Mouse (Mus musculus) hematopoietic stem cell, adult 5-6 weeks (primary cell): Measurements from ENCODE around the gene Adra1b. TPM values are rescaled to one million over a fixed set of nuclear protein-coding genes. Genes with fewer than 3 reads are reported as not detected.
A peak's percentile ranks its signal among the peaks of the same experiment; 100 is the strongest.

Source experiments
- ATAC-seq, 2 experiments: fragments of 125-278 bp in 1 of 2; replicated peaks in 1 of 2; 2 replicates each; pipeline ENCODE4 v1.8.0; 2016 to 2017; ENCODE audit warnings: inconsistent platforms in 2 of 2, mild to moderate bottlenecking in 2 of 2, moderate number of reproducible peaks in 2 of 2, low read depth in 1 of 2, moderate TSS enrichment in 1 of 2; ENCODE audit not compliant: low FRiP score in 2 of 2, poor library complexity in 2 of 2, severe bottlenecking in 2 of 2, insufficient read depth in 1 of 2, low TSS enrichment in 1 of 2
- total RNA-seq: library from RNA; stranded (forward); fragments of 172-1452, 232-1000 nt; gene quantifications from 2 replicates; pipeline ENCODE4 v1.2.3, GENCODE M21; 2017

Gene Adra1b
- not detected in 2 replicates for total RNA-seq

DNA sequence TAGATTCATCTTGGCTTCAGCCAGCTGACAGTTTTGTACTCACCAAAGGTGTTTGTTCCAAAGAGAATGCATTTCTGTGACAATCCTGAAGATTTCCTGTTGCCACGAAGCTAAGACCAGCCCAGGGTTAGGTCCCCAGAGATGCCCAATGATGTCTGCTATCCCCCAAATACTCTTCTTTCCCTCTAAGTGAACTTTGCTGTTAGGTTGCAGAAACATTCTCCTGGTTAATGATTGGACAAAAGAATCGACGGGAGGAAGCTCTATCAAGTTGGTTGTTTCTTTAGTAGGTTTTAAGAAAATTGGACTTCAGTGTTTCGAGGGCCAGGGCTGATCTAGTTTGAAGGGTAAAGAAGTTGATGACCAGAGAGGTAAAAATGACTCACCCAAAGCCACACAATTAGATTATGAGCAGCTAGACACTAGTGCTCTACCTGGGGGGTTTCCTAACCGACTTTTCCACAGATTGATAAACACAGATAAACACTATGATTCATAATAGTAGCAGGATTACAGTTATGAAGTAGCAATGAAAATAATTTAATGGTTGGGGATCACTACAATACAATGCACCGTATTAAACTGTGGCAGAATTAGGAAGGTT, at the start of gene Adra1b:
Gene Adra1b, minus strand, starts transcription at position 160 of the 604 bp plus-strand sequence.
- ATAC-seq, result no peak

DNA sequence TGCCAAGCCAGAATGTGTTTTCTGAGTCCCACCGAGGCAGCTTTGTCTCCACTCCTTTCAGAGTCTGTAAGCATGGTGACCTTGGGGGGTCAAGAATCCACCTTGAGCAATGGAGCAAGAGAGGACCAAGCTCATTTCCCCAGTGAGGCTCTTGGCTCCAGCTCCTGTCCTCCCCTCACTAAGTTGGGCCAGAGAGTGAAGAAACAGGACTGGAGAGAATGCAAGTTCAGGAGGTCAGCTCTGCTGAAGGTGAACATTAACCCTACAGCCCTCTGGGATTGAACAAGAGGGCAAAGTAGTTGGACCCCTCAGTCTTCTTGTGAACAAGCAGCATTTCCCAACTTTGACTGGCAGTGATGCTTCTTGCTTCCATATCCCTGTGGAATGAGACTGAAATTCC, 49.3 kb upstream of the Adra1b start:
- ATAC-seq, result no peak

- ATAC-seq, result no peak
Measured at GRCm38 (mm10) chr11:43943781-43944180, 42.8 kb upstream of the Adra1b start.

DNA sequence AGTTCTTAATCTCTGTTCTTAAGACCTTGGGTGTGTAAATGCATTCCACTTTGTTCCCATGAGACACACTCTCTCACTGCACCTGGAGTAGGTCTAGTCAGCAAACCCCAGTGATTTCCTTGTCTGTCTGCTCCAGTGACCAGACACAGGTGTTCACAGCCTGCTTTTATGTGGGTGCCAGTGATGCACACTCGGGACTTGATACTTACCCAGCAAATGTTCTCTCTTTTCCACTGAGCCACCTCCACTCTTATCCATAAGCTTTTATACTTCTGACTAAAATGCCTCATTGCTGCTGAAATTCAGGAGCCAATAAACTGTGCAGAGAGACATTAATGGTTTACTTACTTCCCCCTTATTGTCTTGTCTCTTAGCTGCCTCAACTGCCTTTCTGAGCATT, 42.2 kb upstream of the Adra1b start:
- no peak for ATAC-seq

DNA sequence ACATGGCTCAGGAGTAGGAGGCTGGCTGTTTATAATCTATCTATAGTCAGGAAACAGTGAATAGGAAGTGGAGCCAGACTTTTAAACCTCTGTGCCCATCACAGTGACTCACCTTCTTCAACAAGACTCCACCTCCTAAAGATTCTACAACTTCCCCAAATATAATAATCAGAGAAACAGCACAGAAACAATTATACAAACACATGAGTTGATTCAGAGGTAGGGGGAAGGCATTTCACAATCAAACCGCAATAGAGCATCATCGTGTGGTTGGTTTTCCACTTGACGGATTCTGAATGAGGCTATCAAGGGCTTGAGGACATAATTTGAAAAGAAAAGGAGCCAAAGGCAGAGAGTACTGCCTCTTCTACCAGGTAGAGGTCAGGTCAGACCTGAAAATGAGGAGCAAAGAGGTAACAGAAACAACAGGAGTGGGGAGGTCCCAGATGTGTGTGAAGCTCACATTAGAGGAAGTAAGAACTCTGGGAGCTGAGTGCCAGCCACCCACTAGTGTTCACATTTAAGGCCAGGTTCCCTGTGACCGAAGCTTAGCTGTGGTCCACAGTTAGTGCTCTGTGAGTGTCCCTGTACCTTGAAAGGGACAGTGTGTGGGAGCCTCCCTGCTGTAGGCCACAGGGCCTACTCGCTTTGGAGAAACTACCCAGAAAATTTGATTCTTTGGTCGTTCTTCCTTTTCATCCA, 39.6 kb upstream of the Adra1b start:
- peak; percentile 32 to 41; a peak in 3 of 4 replicates for ATAC-seq

GRCm38 (mm10) chr11:43936023-43936422, 35.0 kb upstream of the Adra1b start:
- no peak for ATAC-seq

GRCm38 (mm10) chr11:43933480-43933879, 32.5 kb upstream of the Adra1b start:
- no peak for ATAC-seq

GRCm38 (mm10) chr11:43933000-43933399, 32.0 kb upstream of the Adra1b start:
- ATAC-seq, result no peak

GRCm38 (mm10) chr11:43930191-43930590, 29.2 kb upstream of the Adra1b start:
- ATAC-seq, result no peak

GRCm38 (mm10) chr11:43929706-43930105, 28.7 kb upstream of the Adra1b start:
- no peak for ATAC-seq

DNA sequence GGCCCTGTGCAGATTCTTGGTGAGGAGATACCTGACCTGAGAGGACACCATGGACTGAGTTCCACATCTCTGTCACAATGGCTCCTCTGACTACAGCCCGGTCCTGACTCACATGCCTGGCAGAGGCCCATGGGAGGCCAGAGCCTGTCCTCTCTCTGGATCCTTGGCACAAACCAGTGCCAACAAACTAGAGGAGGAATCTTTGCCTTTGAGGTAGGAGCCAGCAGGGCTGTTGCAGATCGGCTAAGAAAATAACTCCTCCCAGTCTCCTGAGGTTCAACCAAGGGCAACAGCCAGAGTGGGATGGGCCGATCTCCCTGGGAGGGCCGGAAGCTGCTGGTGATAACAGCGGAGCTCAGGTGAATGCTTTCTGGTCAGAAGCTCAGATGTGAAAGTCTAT, 28.2 kb upstream of the Adra1b start:
- ATAC-seq, result no peak

- ATAC-seq, result 0 out of 4 replicates have a peak, but pooled peaks of 1 of the 2 experiments have one; percentile 7
Measured at GRCm38 (mm10) chr11:43927133-43927815, 26.3 kb upstream of the Adra1b start.

GRCm38 (mm10) chr11:43926163-43926562, 25.2 kb upstream of the Adra1b start:
- no peak for ATAC-seq

DNA sequence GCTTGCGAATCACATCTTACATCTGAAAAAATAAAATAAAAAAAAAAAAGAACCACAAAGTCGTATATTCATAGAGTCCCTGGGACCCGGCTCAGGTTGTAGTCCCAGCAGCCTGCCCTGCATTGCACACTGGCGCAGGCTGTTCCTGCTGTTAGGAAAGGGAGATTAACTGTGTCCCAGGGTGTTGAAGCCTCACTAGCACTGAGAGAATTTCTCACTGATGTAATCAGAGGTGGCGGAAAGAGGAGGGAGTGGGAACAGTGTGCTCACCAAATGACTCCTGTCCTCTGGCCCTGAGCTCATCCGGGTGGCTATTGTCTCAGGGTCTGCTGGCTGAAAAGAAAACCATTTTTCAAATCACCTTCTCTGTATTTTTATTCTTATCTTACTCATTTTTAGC, 24.6 kb upstream of the Adra1b start:
- ATAC-seq, result no peak

GRCm38 (mm10) chr11:43921701-43922100, 20.7 kb upstream of the Adra1b start:
- no peak for ATAC-seq

- ATAC-seq, result no peak
Measured at GRCm38 (mm10) chr11:43919492-43920055, 18.6 kb upstream of the Adra1b start.

- ATAC-seq, result no peak
Measured at GRCm38 (mm10) chr11:43914552-43915447, 13.8 kb upstream of the Adra1b start.
